Mouse (Mus musculus): ENCODE measurements around the gene Cdh22. TPM values are rescaled to one million over a fixed set of nuclear protein-coding genes. Genes with fewer than 3 reads are reported as not detected.
A peak's percentile ranks its signal among the peaks of the same experiment; 100 is the strongest.

Cdh22 gene
- polyA plus RNA-seq, 1 experiment from 2014 or later: 0.08 TPM

DNA sequence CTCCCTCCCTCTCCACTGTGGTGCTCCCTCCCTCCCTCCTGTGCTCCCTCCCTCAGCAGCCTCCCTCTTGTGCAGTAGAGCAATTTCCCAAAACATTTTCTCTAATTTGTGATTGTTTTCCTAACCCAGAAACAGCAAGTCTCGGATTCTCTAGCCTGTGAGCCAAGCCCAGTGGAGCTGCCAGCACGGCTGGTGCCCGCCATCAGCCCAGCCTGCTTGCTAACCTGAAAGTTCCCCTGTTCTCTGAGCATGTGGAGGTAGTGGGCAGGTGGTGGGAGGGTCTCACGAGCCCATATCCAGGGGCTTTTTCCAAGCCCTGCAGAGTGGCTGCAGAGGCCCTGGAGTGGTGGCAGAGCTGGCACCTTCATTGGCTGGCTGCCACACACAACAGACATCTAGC lies 10.8 kb downstream of the Cdh22 start:
- WGBS: 56% methylated on average over 4 of the region's 4 CpGs
- H3K9ac ChIP-seq: no peak overlapping the region

DNA sequence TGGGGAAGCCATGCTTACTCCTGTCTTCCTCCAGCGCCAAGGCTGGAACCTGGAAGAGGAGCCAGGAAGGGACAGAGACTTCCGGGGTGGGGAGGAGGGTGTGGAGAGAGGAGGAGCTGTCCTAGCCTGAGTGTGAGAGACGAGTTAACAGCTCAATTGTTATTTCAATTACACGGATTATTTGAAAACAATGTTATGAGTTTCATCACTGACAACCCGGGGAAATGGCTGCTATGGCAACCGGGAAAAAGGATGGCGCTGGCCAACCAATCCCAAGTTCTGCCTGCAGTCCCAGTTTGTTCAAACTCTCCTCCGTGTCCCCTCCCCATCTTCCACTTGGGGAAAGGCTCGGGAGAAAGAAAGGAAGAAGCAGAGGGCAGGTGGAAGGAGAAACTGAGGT lies 12.7 kb downstream of the Cdh22 start:
- H3K4me1 ChIP-seq: no peaks in the 10 kb centered on the region
- no peak for ATAC-seq (ENCODE audit: extremely low read depth, insufficient number of reproducible peaks, low FRiP score, low TSS enrichment)
- H3K4me2 ChIP-seq: no peak overlapping the region
- H3K4me3 ChIP-seq: no peak overlapping the region
- 13% methylated on average over 9 of the region's 9 CpGs for WGBS
- H3K27ac ChIP-seq (replicated peaks): no peak overlapping the region
- no peaks in the 10 kb centered on the region for H3K9me3 ChIP-seq
- H3K9ac ChIP-seq: no peak overlapping the region
- H3K27me3 ChIP-seq (replicated peaks): peaks cover 100% of the 10 kb centered on the region
- H3K36me3 ChIP-seq: no peaks in the 10 kb centered on the region

More for the DNA sequence above, 10.8 kb downstream of the Cdh22 start:
- ATAC-seq (ENCODE audit: extremely low read depth, insufficient number of reproducible peaks, low FRiP score, low TSS enrichment): no peak
- no peak overlapping the region for H3K27ac ChIP-seq (replicated peaks)
- H3K9me3 ChIP-seq: no peaks in the 10 kb centered on the region
- no peak overlapping the region for H3K4me3 ChIP-seq
- no peaks in the 10 kb centered on the region for H3K4me1 ChIP-seq
- H3K4me2 ChIP-seq: no peak overlapping the region
- peaks cover 100% of the 10 kb centered on the region for H3K27me3 ChIP-seq (replicated peaks)
- H3K36me3 ChIP-seq: no peaks in the 10 kb centered on the region

DNA sequence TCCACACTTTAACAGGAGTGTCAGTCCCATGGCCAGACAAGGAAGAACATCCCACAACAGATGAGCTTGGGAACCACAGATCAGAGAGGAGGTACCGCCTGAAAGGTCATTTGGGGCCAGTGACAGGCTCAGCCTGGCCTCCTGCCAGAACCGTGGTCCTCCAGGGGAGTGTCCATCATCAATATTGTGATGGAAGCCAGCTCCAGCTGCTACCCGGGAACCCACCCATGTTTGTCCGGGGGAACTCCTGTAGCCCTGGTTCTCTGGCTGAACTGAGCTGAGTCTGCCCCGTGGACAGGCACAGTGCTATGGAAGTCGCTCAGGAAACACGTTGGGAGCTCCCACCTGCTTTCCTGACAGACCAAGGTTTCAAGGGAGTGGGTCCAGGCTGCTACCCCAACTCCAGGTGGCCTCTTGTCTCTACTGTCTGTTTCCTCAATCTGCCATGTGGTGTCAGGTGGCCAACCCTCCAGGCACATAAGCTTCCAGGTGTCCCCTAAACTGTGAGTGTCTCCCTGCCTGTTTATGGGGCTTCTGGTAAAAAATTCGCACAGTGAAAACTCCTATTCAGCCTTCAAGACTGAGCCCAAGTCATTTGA lies 14.2 kb downstream of the Cdh22 start:
- Histone ChIP-seq H3K4me1 (peaks cover 7% of the 10 kb centered on the region), H3K27ac (replicated peaks) (no peak overlapping the region), H3K9me3 (no peaks in the 10 kb centered on the region), H3K4me2 (no peak overlapping the region), H3K4me3 (no peak overlapping the region), H3K9ac (no peak overlapping the region), H3K36me3 (no peaks in the 10 kb centered on the region), H3K27me3 (replicated peaks) (peaks cover 100% of the 10 kb centered on the region)
- WGBS: 59% methylated on average over 8 of the region's 8 CpGs
- ATAC-seq (ENCODE audit: extremely low read depth, insufficient number of reproducible peaks, low FRiP score, low TSS enrichment): no peak

DNA sequence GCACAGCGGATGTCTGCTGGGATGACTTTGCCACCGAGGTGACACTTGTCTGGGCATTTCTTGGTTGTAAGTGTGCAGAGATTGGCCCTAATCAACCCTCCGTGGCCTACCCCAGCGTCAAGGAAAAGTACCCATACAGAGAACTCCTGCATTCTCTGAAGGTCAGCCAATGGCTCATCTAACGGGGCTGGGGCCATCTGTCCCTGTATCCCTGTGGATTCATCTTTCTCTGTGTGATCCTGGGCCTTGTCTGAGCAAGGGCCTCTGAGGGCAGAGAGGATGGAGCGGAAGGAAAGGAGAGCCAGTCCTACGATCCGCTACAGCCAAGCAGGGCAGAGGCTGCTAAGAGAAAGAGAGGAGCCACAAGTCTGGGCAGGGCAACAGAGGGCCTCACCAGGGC lies 15.7 kb downstream of the Cdh22 start:
- no peak overlapping the region for H3K4me3 ChIP-seq
- no peak overlapping the region for H3K4me2 ChIP-seq
- H3K27ac ChIP-seq (replicated peaks): no peak overlapping the region
- ATAC-seq (ENCODE audit: extremely low read depth, insufficient number of reproducible peaks, low FRiP score, low TSS enrichment): no peak
- H3K36me3 ChIP-seq: no peaks in the 10 kb centered on the region
- H3K27me3 ChIP-seq (replicated peaks): peaks cover 100% of the 10 kb centered on the region
- no peaks in the 10 kb centered on the region for H3K9me3 ChIP-seq
- no peak overlapping the region for H3K9ac ChIP-seq
- H3K4me1 ChIP-seq: peaks cover 14% of the 10 kb centered on the region
- 70% methylated on average over 8 of the region's 8 CpGs for WGBS

DNA sequence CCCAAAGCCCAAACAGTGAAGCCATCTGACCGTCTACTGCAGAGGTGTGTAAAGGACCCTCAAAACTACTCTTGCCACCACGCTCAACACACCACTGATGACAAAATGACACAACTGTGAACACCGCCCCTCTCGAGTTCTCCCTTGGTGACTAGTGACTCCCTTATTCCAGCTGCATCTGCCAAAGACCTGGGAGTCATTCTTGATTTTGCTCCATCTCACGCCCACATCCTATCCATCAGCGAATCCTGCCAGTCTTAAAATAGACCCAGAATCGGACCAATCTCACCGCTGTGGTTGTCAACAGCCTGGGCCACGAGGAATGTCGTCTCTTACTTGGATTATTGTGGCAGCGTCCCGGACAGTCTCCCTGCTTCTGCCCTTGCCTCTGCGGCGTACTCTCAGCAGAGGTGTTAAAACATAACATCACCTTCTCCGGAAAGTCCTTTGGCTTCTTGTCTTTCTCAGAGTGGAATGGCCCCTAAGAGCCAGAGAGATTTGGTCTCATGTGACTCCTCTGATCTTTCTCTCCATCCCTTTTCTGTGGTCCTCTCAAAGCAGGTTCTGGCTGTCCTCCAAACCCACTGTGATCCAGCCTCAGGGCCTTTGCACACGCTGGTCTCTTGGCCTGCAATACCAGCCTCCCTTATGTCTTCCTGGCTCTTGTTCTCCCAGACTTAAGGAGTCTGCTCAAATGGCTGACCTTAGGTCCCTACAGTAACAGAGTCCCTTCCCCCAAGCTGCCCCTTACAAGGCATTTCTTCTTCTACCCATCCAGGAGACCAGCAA lies 17.1 kb downstream of the Cdh22 start:
- Histone ChIP-seq H3K27me3 (replicated peaks) (peaks cover 100% of the 10 kb centered on the region), H3K27ac (replicated peaks) (no peak overlapping the region), H3K9me3 (no peaks in the 10 kb centered on the region), H3K9ac (no peak overlapping the region), H3K4me2 (no peak overlapping the region), H3K36me3 (no peaks in the 10 kb centered on the region), H3K4me3 (no peak overlapping the region), H3K4me1 (peaks cover 14% of the 10 kb centered on the region)
- ATAC-seq (ENCODE audit: extremely low read depth, insufficient number of reproducible peaks, low FRiP score, low TSS enrichment): no peak
- WGBS: 51% methylated on average over 16 of the region's 16 CpGs

DNA sequence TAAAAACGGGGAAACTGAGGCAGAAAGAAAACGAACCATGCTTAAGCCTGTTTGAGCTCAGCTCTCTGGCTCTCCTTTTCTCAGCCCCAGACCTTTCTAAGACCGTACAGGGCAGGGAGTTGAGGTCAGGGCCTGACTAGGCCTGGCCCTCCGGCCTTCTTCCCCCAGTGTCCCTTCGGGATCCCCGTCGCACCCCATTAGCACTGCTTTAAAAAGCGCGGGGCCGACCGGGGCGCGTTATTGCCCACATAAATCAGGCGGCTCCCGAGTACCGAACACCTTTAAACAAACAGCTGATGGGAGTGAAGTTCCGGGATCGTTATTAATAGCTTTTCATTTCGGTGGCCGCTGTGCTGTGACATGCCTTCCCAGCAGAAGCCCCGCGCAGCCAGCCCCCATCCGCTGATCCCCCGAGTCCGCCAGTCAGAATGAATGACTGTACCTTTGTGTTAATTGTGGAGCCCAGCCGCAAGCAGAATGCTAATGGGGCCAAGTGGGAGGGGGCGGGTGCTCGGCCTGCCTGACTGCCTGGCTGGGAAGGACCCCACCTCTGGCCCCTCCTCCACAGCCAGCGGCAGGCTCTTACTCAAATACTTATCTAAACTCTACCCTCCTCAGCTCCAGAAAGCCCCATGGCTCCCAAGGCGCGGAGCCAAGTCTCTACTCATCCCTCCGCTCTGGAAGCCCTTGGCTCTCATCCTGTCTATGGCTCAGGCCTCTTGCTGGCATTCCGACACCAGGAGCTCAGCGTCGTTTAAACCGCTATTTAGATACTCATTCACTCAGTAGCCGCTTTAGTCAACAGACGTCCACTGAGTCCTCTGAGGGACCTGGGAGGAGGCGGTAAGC lies 19.3 kb downstream of the Cdh22 start:
- peak overlapping the region; percentile 69 for H3K4me2 ChIP-seq
- no peak overlapping the region for H3K27ac ChIP-seq (replicated peaks)
- no peaks in the 10 kb centered on the region for H3K36me3 ChIP-seq
- H3K4me1 ChIP-seq: peaks cover 24% of the 10 kb centered on the region
- no peaks in the 10 kb centered on the region for H3K9me3 ChIP-seq
- peak overlapping the region; percentile 37; the same call in 1 of the 2 replicates for H3K9ac ChIP-seq
- H3K4me3 ChIP-seq: peak overlapping the region; percentile 39
- no peak for ATAC-seq (ENCODE audit: extremely low read depth, insufficient number of reproducible peaks, low FRiP score, low TSS enrichment)
- WGBS: 4% methylated on average over 39 of the region's 39 CpGs
- peaks cover 100% of the 10 kb centered on the region for H3K27me3 ChIP-seq (replicated peaks)

DNA sequence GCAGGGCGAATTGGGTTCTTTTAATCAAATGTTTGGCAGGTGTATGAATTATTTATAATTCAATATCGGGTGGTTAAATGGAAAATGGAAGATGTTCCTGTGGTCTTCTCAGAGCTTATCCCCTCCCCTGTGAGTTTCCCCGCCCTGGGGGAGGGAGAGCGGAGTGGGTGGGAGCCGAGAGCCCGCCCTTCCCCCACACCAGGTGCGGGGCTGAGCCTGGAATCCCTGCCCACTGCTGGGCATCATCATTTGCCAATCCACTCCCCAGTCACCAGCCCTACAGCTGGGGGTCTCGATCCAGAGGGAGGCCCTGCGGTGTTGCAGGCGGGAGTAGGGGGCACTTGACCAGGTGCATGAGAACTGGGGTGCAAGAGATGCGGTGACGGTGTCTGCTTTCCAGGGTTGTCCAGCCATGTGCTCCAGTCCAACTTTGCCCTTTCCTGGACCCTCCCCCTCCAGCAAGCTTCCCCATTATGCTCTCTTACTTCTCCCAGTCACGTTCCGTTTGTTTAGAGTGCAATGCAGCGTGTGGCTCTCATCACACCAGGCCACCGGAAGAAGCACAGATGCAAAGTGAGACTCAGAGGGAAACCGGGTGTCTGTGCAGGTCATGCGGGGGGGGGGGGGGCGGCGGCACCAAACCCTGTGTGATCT lies 23.1 kb downstream of the Cdh22 start:
- Histone ChIP-seq H3K27ac (replicated peaks) (no peak overlapping the region), H3K4me1 (peaks cover 24% of the 10 kb centered on the region), H3K9ac (no peak overlapping the region), H3K4me2 (no peak overlapping the region), H3K4me3 (no peak overlapping the region), H3K9me3 (no peaks in the 10 kb centered on the region), H3K27me3 (replicated peaks) (peaks cover 98% of the 10 kb centered on the region), H3K36me3 (no peaks in the 10 kb centered on the region)
- no peak for ATAC-seq (ENCODE audit: extremely low read depth, insufficient number of reproducible peaks, low FRiP score, low TSS enrichment)
- WGBS: 3% methylated on average over 18 of the region's 20 CpGs

DNA sequence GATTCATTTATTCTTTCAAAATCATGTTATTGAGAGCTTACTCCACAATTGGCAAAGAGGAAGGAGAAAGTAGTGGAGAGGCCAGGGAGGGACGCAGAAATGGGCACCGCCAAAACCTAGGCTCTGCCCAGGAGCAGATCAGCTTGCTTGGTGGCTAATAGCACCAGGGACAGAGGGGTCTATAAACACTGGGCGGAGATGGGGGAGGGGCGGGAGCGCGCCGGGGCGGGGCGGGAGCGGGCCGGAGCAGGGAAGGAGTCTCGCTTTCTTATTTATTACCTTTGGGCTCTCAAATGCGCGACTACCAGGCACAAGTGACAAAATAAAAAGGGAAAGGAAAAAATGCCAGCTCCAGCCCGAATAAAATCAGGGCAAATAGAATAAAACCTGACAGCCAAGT lies 23.7 kb downstream of the Cdh22 start:
- H3K4me2 ChIP-seq: no peak overlapping the region
- peaks cover 98% of the 10 kb centered on the region for H3K27me3 ChIP-seq (replicated peaks)
- no peak overlapping the region for H3K27ac ChIP-seq (replicated peaks)
- H3K9me3 ChIP-seq: no peaks in the 10 kb centered on the region
- no peaks in the 10 kb centered on the region for H3K36me3 ChIP-seq
- H3K9ac ChIP-seq: no peak overlapping the region
- WGBS: under 1% methylated on average over 15 of the region's 15 CpGs
- no peak overlapping the region for H3K4me3 ChIP-seq
- peaks cover 22% of the 10 kb centered on the region for H3K4me1 ChIP-seq
- ATAC-seq (ENCODE audit: extremely low read depth, insufficient number of reproducible peaks, low FRiP score, low TSS enrichment): no peak

DNA sequence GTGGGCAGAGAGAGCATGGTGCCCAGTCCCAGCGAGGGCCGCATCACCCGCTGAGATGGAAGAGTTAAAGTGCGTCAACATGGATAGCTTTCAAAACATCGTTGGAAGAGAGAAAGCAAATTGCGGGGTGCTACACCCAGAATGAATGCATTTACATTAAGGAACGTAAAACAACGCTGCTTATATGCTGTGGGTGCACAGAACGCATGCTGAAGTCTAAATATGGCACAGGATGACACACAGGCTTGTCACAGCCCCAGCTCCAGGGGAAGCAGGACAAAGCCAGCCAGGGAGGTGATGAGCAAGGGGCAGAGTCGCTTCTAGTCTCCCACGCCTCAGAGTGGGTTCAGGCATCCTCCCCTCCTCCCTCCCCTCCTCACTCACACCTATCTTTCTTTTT lies 27.0 kb downstream of the Cdh22 start:
- H3K36me3 ChIP-seq: no peaks in the 10 kb centered on the region
- no peak overlapping the region for H3K9ac ChIP-seq
- no peak for ATAC-seq (ENCODE audit: extremely low read depth, insufficient number of reproducible peaks, low FRiP score, low TSS enrichment)
- H3K27ac ChIP-seq (replicated peaks): no peak overlapping the region
- peaks cover 10% of the 10 kb centered on the region; the same call in 1 of the 2 replicates for H3K4me1 ChIP-seq
- no peak overlapping the region for H3K4me2 ChIP-seq
- no peaks in the 10 kb centered on the region for H3K9me3 ChIP-seq
- H3K4me3 ChIP-seq: no peak overlapping the region
- peaks cover 98% of the 10 kb centered on the region for H3K27me3 ChIP-seq (replicated peaks)
- WGBS: 58% methylated on average over 11 of the region's 11 CpGs

DNA sequence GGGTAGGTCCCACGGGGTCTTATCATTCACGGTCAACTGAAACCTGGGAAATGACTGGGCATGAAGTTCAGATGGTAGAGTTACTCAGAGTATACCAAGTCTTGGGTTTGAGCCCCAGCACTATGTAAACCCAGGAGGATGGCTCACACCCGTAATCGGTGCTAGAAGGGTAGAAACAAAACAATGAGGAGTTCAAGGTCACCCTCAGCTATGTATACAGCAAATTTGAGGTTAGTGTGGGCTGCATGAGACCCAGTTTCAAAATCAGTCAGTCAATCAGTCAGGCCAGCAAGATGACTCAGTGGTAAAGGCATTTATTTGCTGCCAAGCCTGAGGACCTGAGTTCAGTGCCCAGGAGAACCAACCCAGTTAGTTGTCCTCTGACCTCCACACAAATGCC lies 27.6 kb downstream of the Cdh22 start:
- ATAC-seq (ENCODE audit: extremely low read depth, insufficient number of reproducible peaks, low FRiP score, low TSS enrichment): no peak
- Histone ChIP-seq H3K36me3 (no peaks in the 10 kb centered on the region), H3K27ac (replicated peaks) (no peak overlapping the region), H3K4me3 (no peak overlapping the region), H3K9me3 (no peaks in the 10 kb centered on the region), H3K4me2 (no peak overlapping the region), H3K9ac (no peak overlapping the region), H3K4me1 (peaks cover 15% of the 10 kb centered on the region), H3K27me3 (replicated peaks) (peaks cover 98% of the 10 kb centered on the region)
- 67% methylated on average over 4 of the region's 4 CpGs for WGBS

DNA sequence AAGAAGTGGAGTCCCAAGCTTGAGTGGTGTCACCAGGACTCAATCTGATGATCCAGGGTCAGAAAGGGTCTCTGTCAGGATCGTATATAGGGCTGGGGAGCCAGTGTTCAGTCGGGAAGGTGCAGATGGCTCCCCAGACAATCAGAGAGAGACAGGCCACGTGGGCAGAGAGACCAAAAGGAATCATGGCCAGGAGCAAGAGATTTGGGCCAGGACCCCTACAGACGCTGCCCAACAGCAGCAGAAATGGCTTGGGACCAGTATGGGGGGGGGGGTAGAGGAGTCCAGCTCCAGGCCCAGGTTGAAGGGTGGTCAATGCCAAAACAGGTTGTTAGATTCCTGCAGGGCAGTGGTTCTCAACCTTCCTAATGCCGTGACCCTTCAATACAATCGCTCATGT lies 29.2 kb downstream of the Cdh22 start:
- no peaks in the 10 kb centered on the region for H3K9me3 ChIP-seq
- peaks cover 9% of the 10 kb centered on the region for H3K4me1 ChIP-seq
- ATAC-seq (ENCODE audit: extremely low read depth, insufficient number of reproducible peaks, low FRiP score, low TSS enrichment): no peak
- H3K27ac ChIP-seq (replicated peaks): no peak overlapping the region
- H3K4me2 ChIP-seq: no peak overlapping the region
- no peak overlapping the region for H3K9ac ChIP-seq
- H3K36me3 ChIP-seq: no peaks in the 10 kb centered on the region
- WGBS: 65% methylated on average over 6 of the region's 6 CpGs
- no peak overlapping the region for H3K4me3 ChIP-seq
- peaks cover 98% of the 10 kb centered on the region for H3K27me3 ChIP-seq (replicated peaks)

All from heart, embryonic 13.5 days (tissue).